Mouse (Mus musculus) retina, embryonic 14.5 days (tissue): ENCODE data around the gene Ikzf3.
A peak's percentile ranks its signal among the peaks of the same experiment; 100 is the strongest.

Experiments used
- DNase-seq: peaks from one replicate; pipeline ENCODE4 v3.0.0-alpha.2; 2015; ENCODE audit warnings: low spot score

Gene Ikzf3

GRCm38 (mm10) chr11:98568326-98568725, 22.5 kb upstream of the Ikzf3 start:
- DNase-seq, result no peak

GRCm38 (mm10) chr11:98563921-98564414, 18.1 kb upstream of the Ikzf3 start:
- no peak for DNase-seq

- DNase-seq, result no peak
These were observed 17.2 kb upstream of the Ikzf3 start for GRCm38 (mm10) chr11:98563025-98563424.

- DNase-seq, result no peak
These were observed 15.1 kb upstream of the Ikzf3 start for GRCm38 (mm10) chr11:98560942-98561341.

- no peak for DNase-seq
These were observed 9.4 kb upstream of the Ikzf3 start for GRCm38 (mm10) chr11:98555124-98555700.

- no peak for DNase-seq
These were observed 8.1 kb upstream of the Ikzf3 start for GRCm38 (mm10) chr11:98553966-98554365.

GRCm38 (mm10) chr11:98550975-98551828, 5.4 kb upstream of the Ikzf3 start, which contains the start of gene Zpbp2:
Gene Zpbp2, plus strand, starts transcription at chr11:98551097.
- DNase-seq, result peak; percentile 96

- DNase-seq, result no peak
These were observed 4.6 kb upstream of the Ikzf3 start for GRCm38 (mm10) chr11:98550311-98550974.

- DNase-seq, result no peak
These were observed 3.5 kb upstream of the Ikzf3 start for GRCm38 (mm10) chr11:98549363-98549762.

GRCm38 (mm10) chr11:98547308-98547693, 1.5 kb upstream of the Ikzf3 start:
- no peak for DNase-seq

GRCm38 (mm10) chr11:98546529-98547307, 887 bp upstream of the Ikzf3 start:
- DNase-seq, result no peak

- DNase-seq, result peak; percentile 27
These were observed 747 bp downstream of the Ikzf3 start for GRCm38 (mm10) chr11:98544890-98545677.

- no peak for DNase-seq
These were observed 2.4 kb downstream of the Ikzf3 start for GRCm38 (mm10) chr11:98543414-98543813.

GRCm38 (mm10) chr11:98542553-98542952, 3.3 kb downstream of the Ikzf3 start:
- DNase-seq, result no peak

- DNase-seq, result no peak
These were observed 5.5 kb downstream of the Ikzf3 start for GRCm38 (mm10) chr11:98540319-98540718.

- no peak for DNase-seq
These were observed 8.3 kb downstream of the Ikzf3 start for GRCm38 (mm10) chr11:98537480-98538034.

- no peak for DNase-seq
These were observed 18.9 kb downstream of the Ikzf3 start for GRCm38 (mm10) chr11:98526824-98527461.

- DNase-seq, result no peak
These were observed 20.7 kb downstream of the Ikzf3 start for GRCm38 (mm10) chr11:98525140-98525539.

GRCm38 (mm10) chr11:98520468-98520867, 25.4 kb downstream of the Ikzf3 start:
- no peak for DNase-seq

- DNase-seq, result no peak
These were observed 32.4 kb downstream of the Ikzf3 start for GRCm38 (mm10) chr11:98513356-98513936.
